ENCODE assay signal across 17 mouse cellular contexts in genomic region chr9:41879080-41879479, GRCm38 (mm10).
DNase-seq lines count a peak whose midpoint lies in the region; ATAC-seq lines count a peak whose summit lies in the region.
"Had no signal": no experiment of that assay in that cellular context is flagged by ENCODE, and none has a peak within 500 bp of the region (broad histone marks: within the 10 kb centered on the region; RNA-seq: fewer than 3 reads in every experiment).

No protein-coding gene starts in this region.

- ATAC-seq in kidney, embryonic 14.5 days (ENCODE audit: low FRiP score, low TSS enrichment), result peak; percentile 61; the same call in 1 of the 2 replicates
- no peak for ATAC-seq in heart, embryonic 16.5 days (replicated peaks; ENCODE audit: extremely low read depth, insufficient read depth, low FRiP score)
- ATAC-seq in limb, embryonic 12.5 days (ENCODE audit: insufficient number of reproducible peaks, insufficient read depth, low FRiP score, low TSS enrichment, low read depth), result no peak
- ATAC-seq in stomach, embryonic 14.5 days (ENCODE audit: insufficient number of reproducible peaks, insufficient read depth, low FRiP score, low read depth), result no peak
- ATAC-seq: midbrain, embryonic 16.5 days; Patski had no signal

- peak overlapping the region; percentile 42; the same call in 1 of the 2 replicates for H3K27ac ChIP-seq in kidney, embryonic 14.5 days (ENCODE audit: low read depth, low read length)
- peak overlapping the region; percentile 18; the same call in 1 of the 2 replicates for H3K27ac ChIP-seq in heart, embryonic 16.5 days (ENCODE audit: low read length)
- peak overlapping the region; percentile 98 for H3K27ac ChIP-seq in limb, embryonic 12.5 days
- peak overlapping the region; percentile 82; the same call in 1 of the 2 replicates for H3K27ac ChIP-seq in stomach, embryonic 14.5 days (ENCODE audit: low read length)
- H3K27ac ChIP-seq: gastrocnemius, adult 2 months; hindbrain, embryonic 13.5 days; liver, embryonic 15.5 days had no signal

- no peaks in the 10 kb centered on the region for H3K27me3 ChIP-seq in kidney, embryonic 14.5 days (ENCODE audit: control insufficient read depth, insufficient read depth, low read length)
- H3K27me3 ChIP-seq in heart, embryonic 16.5 days (ENCODE audit: control insufficient read depth, insufficient read depth, low read length), result no peaks in the 10 kb centered on the region
- no peaks in the 10 kb centered on the region for H3K27me3 ChIP-seq in limb, embryonic 12.5 days
- H3K27me3 ChIP-seq in stomach, embryonic 14.5 days (ENCODE audit: control insufficient read depth, insufficient read depth, low read length), result no peaks in the 10 kb centered on the region
- H3K27me3 ChIP-seq: hindbrain, embryonic 13.5 days; liver, embryonic 15.5 days; Patski had no signal

- H3K9me3 ChIP-seq in kidney, embryonic 14.5 days (ENCODE audit: control insufficient read depth, low read length), result no peaks in the 10 kb centered on the region
- H3K9me3 ChIP-seq in heart, embryonic 16.5 days (replicated peaks; ENCODE audit: control insufficient read depth, low read length), result no peaks in the 10 kb centered on the region
- no peaks in the 10 kb centered on the region for H3K9me3 ChIP-seq in limb, embryonic 12.5 days
- no peaks in the 10 kb centered on the region for H3K9me3 ChIP-seq in stomach, embryonic 14.5 days (ENCODE audit: control insufficient read depth, low read depth, low read length)
- H3K9me3 ChIP-seq: hindbrain, embryonic 13.5 days; liver, embryonic 15.5 days had no signal

- H3K9ac ChIP-seq in kidney, embryonic 14.5 days (ENCODE audit: low read depth, low read length), result no peak overlapping the region
- H3K9ac ChIP-seq in heart, embryonic 16.5 days (ENCODE audit: low read length), result no peak overlapping the region
- H3K9ac ChIP-seq in limb, embryonic 12.5 days (replicated peaks), result no peak overlapping the region
- H3K9ac ChIP-seq in stomach, embryonic 14.5 days (replicated peaks; ENCODE audit: low read depth, low read length), result no peak overlapping the region
- H3K9ac ChIP-seq: hindbrain, embryonic 13.5 days; liver, embryonic 15.5 days had no signal

- peaks cover 18% of the 10 kb centered on the region for H3K4me1 ChIP-seq in kidney, embryonic 14.5 days (ENCODE audit: control insufficient read depth, insufficient read depth, low read length)
- H3K4me1 ChIP-seq in heart, embryonic 16.5 days (ENCODE audit: control insufficient read depth, insufficient read depth, low read length), result peaks cover 15% of the 10 kb centered on the region
- peaks cover 50% of the 10 kb centered on the region for H3K4me1 ChIP-seq in limb, embryonic 12.5 days (replicated peaks)
- peaks cover 28% of the 10 kb centered on the region for H3K4me1 ChIP-seq in stomach, embryonic 14.5 days (ENCODE audit: control insufficient read depth, insufficient read depth, low read length)
- H3K4me1 ChIP-seq: liver, embryonic 15.5 days had no signal

- no peaks in the 10 kb centered on the region for H3K36me3 ChIP-seq in kidney, embryonic 14.5 days (ENCODE audit: control insufficient read depth, insufficient read depth, low read length)
- no peaks in the 10 kb centered on the region for H3K36me3 ChIP-seq in heart, embryonic 16.5 days (ENCODE audit: control insufficient read depth, insufficient read depth)
- H3K36me3 ChIP-seq in limb, embryonic 12.5 days, result no peaks in the 10 kb centered on the region
- no peaks in the 10 kb centered on the region for H3K36me3 ChIP-seq in stomach, embryonic 14.5 days (ENCODE audit: control insufficient read depth, insufficient read depth, low read length)
- H3K36me3 ChIP-seq: hindbrain, embryonic 13.5 days; liver, embryonic 15.5 days had no signal

- no peak overlapping the region for H3K4me2 ChIP-seq in kidney, embryonic 14.5 days (replicated peaks; ENCODE audit: low read depth, low read length)
- no peak overlapping the region for H3K4me2 ChIP-seq in heart, embryonic 16.5 days (ENCODE audit: low read depth, low read length)
- no peak overlapping the region for H3K4me2 ChIP-seq in limb, embryonic 12.5 days
- no peak overlapping the region for H3K4me2 ChIP-seq in stomach, embryonic 14.5 days (replicated peaks; ENCODE audit: low read depth, low read length)
- H3K4me2 ChIP-seq: hindbrain, embryonic 13.5 days; liver, embryonic 15.5 days had no signal

- no peak for DNase-seq in kidney, adult 8-10 months
- no peak for DNase-seq in layer of hippocampus, adult 9-11 months
- DNase-seq in frontal cortex, postnatal 25 days (ENCODE audit: low spot score in 2 of 2), result no peak
- no peak for DNase-seq in cerebellum, postnatal 4 days (ENCODE audit: low spot score in 2 of 2)
- DNase-seq: adrenal gland, postnatal 25 days; cerebellum, adult 18-20 months; gastrocnemius, adult 2 months; right cerebral cortex, postnatal 4 days; thymus, postnatal 36 days had no signal

- H3K4me3 ChIP-seq in kidney, embryonic 14.5 days (ENCODE audit: low read length), result no peak overlapping the region
- H3K4me3 ChIP-seq in heart, embryonic 16.5 days (ENCODE audit: low read length), result no peak overlapping the region
- H3K4me3 ChIP-seq in limb, embryonic 12.5 days (replicated peaks), result no peak overlapping the region
- H3K4me3 ChIP-seq in stomach, embryonic 14.5 days (ENCODE audit: low read depth, low read length), result no peak overlapping the region
- H3K4me3 ChIP-seq: gastrocnemius, adult 2 months; hindbrain, embryonic 13.5 days; liver, embryonic 15.5 days had no signal

- 41% methylated on average over 1 of the region's 1 CpGs for WGBS in kidney, embryonic 14.5 days
- WGBS in heart, embryonic 16.5 days, result 59% methylated on average over 1 of the region's 1 CpGs
- 76% methylated on average over 1 of the region's 1 CpGs for WGBS in limb, embryonic 12.5 days
- 48% methylated on average over 1 of the region's 1 CpGs for WGBS in stomach, embryonic 14.5 days

Comparison
In these comparisons a context has a peak if more than half of its experiments do, and no peak if none do; other contexts are left out.
1. H3K27ac ChIP-seq: peak in every context shown above with its lines; median percentile 98 in limb, embryonic 12.5 days; 82 in stomach, embryonic 14.5 days; 42 in kidney, embryonic 14.5 days; 18 in heart, embryonic 16.5 days.